Mouse (Mus musculus): ENCODE measurements around the gene Hpgd. TPM values are rescaled to one million over a fixed set of nuclear protein-coding genes. Genes with fewer than 3 reads are reported as not detected.
A peak's percentile ranks its signal among the peaks of the same experiment; 100 is the strongest.
"Not testable (repeated sequence)": the region's sequence is repeated elsewhere in the genome, so short reads cannot be mapped to it uniquely, and the experiment has no call there.

Hpgd gene
- total RNA-seq (2014; fragmentation: Nextera tagmentation) (not detected in 2 replicates), total RNA-seq (2017) (not detected in 2 replicates), polyA plus RNA-seq (2012) (not detected in 2 replicates)

- H3K36me3 ChIP-seq (replicated peaks) = no peaks in the 10 kb centered on the region
- TF ChIP-seq POLR2AphosphoS5 (IDR thresholded peaks at IDR 0.05; ENCODE audit: insufficient replicate concordance, low read depth, low read length) = no peak
- peaks cover 15% of the 10 kb centered on the region for H3K9me3 ChIP-seq (replicated peaks)
- H3K4me3 ChIP-seq (ENCODE audit: low read depth, low read length) = peak within 1 kb of the TSS; percentile 15; the same call in 1 of the 2 replicates
- no peak for ATAC-seq (ENCODE audit: extremely low read depth, insufficient number of reproducible peaks, low FRiP score, poor library complexity, severe bottlenecking)
- H3K27me3 ChIP-seq (ENCODE audit: insufficient read depth, low read length) = no peaks in the 10 kb centered on the region
- DNase-seq (ENCODE audit: low spot score) = no peak
- H3K4me1 ChIP-seq (ENCODE audit: insufficient read depth, low read depth, low read length) = no peaks in the 10 kb centered on the region
Measured at GRCm38 (mm10) chr8:56294373-56294877, at the start of gene Hpgd. Gene Hpgd (plus strand): TSS chr8:56294585.

- not testable (repeated sequence) for DNase-seq (ENCODE audit: low spot score); H3K4me1 ChIP-seq (ENCODE audit: insufficient read depth, low read depth, low read length); H3K27me3 ChIP-seq (ENCODE audit: insufficient read depth, low read length); H3K4me3 ChIP-seq (ENCODE audit: low read depth, low read length); H3K9me3 ChIP-seq (replicated peaks); ATAC-seq (ENCODE audit: extremely low read depth, insufficient number of reproducible peaks, low FRiP score, poor library complexity, severe bottlenecking); H3K36me3 ChIP-seq (replicated peaks)
Measured at GRCm38 (mm10) chr8:56251728-56252127, 42.7 kb upstream of the Hpgd start.

GRCm38 (mm10) chr8:56252314-56252713 lies 42.1 kb upstream of the Hpgd start:
- H3K4me3 ChIP-seq (ENCODE audit: low read depth, low read length) = no peak overlapping the region
- TF ChIP-seq CTCF (IDR thresholded peaks at IDR 0.05; ENCODE audit: low read depth, low read length) (no peak), GATA2 (IDR thresholded peaks at IDR 0.05; ENCODE audit: borderline replicate concordance, low read depth, low read length) (no peak), TAL1 (conservative IDR thresholded peaks at IDR 0.05; ENCODE audit: low read depth, low read length) (no peak), GATA1 (IDR thresholded peaks at IDR 0.05; ENCODE audit: borderline replicate concordance, low read length) (no peak), POLR2AphosphoS5 (IDR thresholded peaks at IDR 0.05; ENCODE audit: insufficient replicate concordance, low read depth, low read length) (no peak)
- no peaks in the 10 kb centered on the region for H3K27me3 ChIP-seq (ENCODE audit: insufficient read depth, low read length)
- H3K4me1 ChIP-seq (ENCODE audit: insufficient read depth, low read depth, low read length) = no peaks in the 10 kb centered on the region
- 0 out of 2 replicates have a peak, but pooled peaks cover 2% of the 10 kb centered on the region for H3K9me3 ChIP-seq (replicated peaks)
- ATAC-seq (ENCODE audit: extremely low read depth, insufficient number of reproducible peaks, low FRiP score, poor library complexity, severe bottlenecking) (no peak), DNase-seq (ENCODE audit: low spot score) (no peak)
- H3K36me3 ChIP-seq (replicated peaks) = no peaks in the 10 kb centered on the region

GRCm38 (mm10) chr8:56261190-56261589 lies 33.2 kb upstream of the Hpgd start:
- TF ChIP-seq GATA2 (IDR thresholded peaks at IDR 0.05; ENCODE audit: borderline replicate concordance, low read depth, low read length) = no peak
- no peak for TF ChIP-seq CTCF (IDR thresholded peaks at IDR 0.05; ENCODE audit: low read depth, low read length)
- TF ChIP-seq TAL1 (conservative IDR thresholded peaks at IDR 0.05; ENCODE audit: low read depth, low read length) = no peak
- no peak for TF ChIP-seq POLR2AphosphoS5 (IDR thresholded peaks at IDR 0.05; ENCODE audit: insufficient replicate concordance, low read depth, low read length)
- TF ChIP-seq GATA1 (IDR thresholded peaks at IDR 0.05; ENCODE audit: borderline replicate concordance, low read length) = no peak
- 0 out of 2 replicates have a peak, but pooled peaks cover 4% of the 10 kb centered on the region for H3K9me3 ChIP-seq (replicated peaks)

GRCm38 (mm10) chr8:56269687-56270663 lies 24.4 kb upstream of the Hpgd start:
- Histone ChIP-seq H3K36me3 (replicated peaks) (no peaks in the 10 kb centered on the region), H3K27me3 (ENCODE audit: insufficient read depth, low read length) (no peaks in the 10 kb centered on the region), H3K4me1 (ENCODE audit: insufficient read depth, low read depth, low read length) (no peaks in the 10 kb centered on the region), H3K4me3 (ENCODE audit: low read depth, low read length) (no peak overlapping the region), H3K9me3 (replicated peaks) (0 out of 2 replicates have a peak, but pooled peaks cover 4% of the 10 kb centered on the region)
- no peak for ATAC-seq (ENCODE audit: extremely low read depth, insufficient number of reproducible peaks, low FRiP score, poor library complexity, severe bottlenecking)
- no peak for DNase-seq (ENCODE audit: low spot score)
- TF ChIP-seq GATA1 (IDR thresholded peaks at IDR 0.05; ENCODE audit: borderline replicate concordance, low read length) (no peak), CTCF (IDR thresholded peaks at IDR 0.05; ENCODE audit: low read depth, low read length) (no peak), POLR2AphosphoS5 (IDR thresholded peaks at IDR 0.05; ENCODE audit: insufficient replicate concordance, low read depth, low read length) (no peak), GATA2 (IDR thresholded peaks at IDR 0.05; ENCODE audit: borderline replicate concordance, low read depth, low read length) (no peak), TAL1 (conservative IDR thresholded peaks at IDR 0.05; ENCODE audit: low read depth, low read length) (no peak)

More at GRCm38 (mm10) chr8:56261190-56261589, 33.2 kb upstream of the Hpgd start:
- no peaks in the 10 kb centered on the region for H3K4me1 ChIP-seq (ENCODE audit: insufficient read depth, low read depth, low read length)
- H3K27me3 ChIP-seq (ENCODE audit: insufficient read depth, low read length) = no peaks in the 10 kb centered on the region
- no peak for DNase-seq (ENCODE audit: low spot score)
- H3K36me3 ChIP-seq (replicated peaks) = no peaks in the 10 kb centered on the region
- H3K4me3 ChIP-seq (ENCODE audit: low read depth, low read length) = no peak overlapping the region
- ATAC-seq (ENCODE audit: extremely low read depth, insufficient number of reproducible peaks, low FRiP score, poor library complexity, severe bottlenecking) = no peak

- H3K36me3 ChIP-seq (replicated peaks) = no peaks in the 10 kb centered on the region
- no peaks in the 10 kb centered on the region for H3K4me1 ChIP-seq (ENCODE audit: insufficient read depth, low read depth, low read length)
- ATAC-seq (ENCODE audit: extremely low read depth, insufficient number of reproducible peaks, low FRiP score, poor library complexity, severe bottlenecking) (no peak), DNase-seq (ENCODE audit: low spot score) (no peak)
- no peak overlapping the region for H3K4me3 ChIP-seq (ENCODE audit: low read depth, low read length)
- H3K9me3 ChIP-seq (replicated peaks) = no peaks in the 10 kb centered on the region
- TF ChIP-seq POLR2AphosphoS5 (IDR thresholded peaks at IDR 0.05; ENCODE audit: insufficient replicate concordance, low read depth, low read length) (no peak), GATA1 (IDR thresholded peaks at IDR 0.05; ENCODE audit: borderline replicate concordance, low read length) (no peak), GATA2 (IDR thresholded peaks at IDR 0.05; ENCODE audit: borderline replicate concordance, low read depth, low read length) (no peak), TAL1 (conservative IDR thresholded peaks at IDR 0.05; ENCODE audit: low read depth, low read length) (no peak), CTCF (IDR thresholded peaks at IDR 0.05; ENCODE audit: low read depth, low read length) (no peak)
- no peaks in the 10 kb centered on the region for H3K27me3 ChIP-seq (ENCODE audit: insufficient read depth, low read length)
Measured at GRCm38 (mm10) chr8:56272934-56273333, 21.5 kb upstream of the Hpgd start.
